Mouse (Mus musculus) lung, postnatal 0 days (tissue): ENCODE data around the gene Ssu2.

Source experiments
- CTCF ChIP-seq: IDR thresholded peaks from 2 replicates; pipeline ENCODE4 v1.5.1; 2016; ENCODE audit warnings: antibody characterized with exemption, mild to moderate bottlenecking
- EP300 ChIP-seq: IDR thresholded peaks from 2 replicates; pipeline ENCODE4 v1.6.1; 2016; ENCODE audit warnings: antibody characterized with exemption, mild to moderate bottlenecking, control low read depth

GRCm38 (mm10) chr6:112320679-112321078, 67.1 kb downstream of the Ssu2 start:
- TF ChIP-seq CTCF (no peak), EP300 (no peak)
